Mouse (Mus musculus) left cerebral cortex, postnatal 36 days (tissue): Measurements from ENCODE around the gene Btbd16. TPM values are rescaled to one million over a fixed set of nuclear protein-coding genes. Genes with fewer than 3 reads are reported as not detected.
A peak's percentile ranks its signal among the peaks of the same experiment; 100 is the strongest.

Source experiments
- DNase-seq, 2 experiments: peaks; one replicate each; pipeline ENCODE4 v3.0.0; 2021 to 2022; ENCODE audit warnings: low spot score in 2 of 2, mixed read lengths in 1 of 2
- intact Hi-C: fragments of 180-260 bp; cut with DNase I; formaldehyde crosslinking; loops from one replicate; pipeline ENCODE4 v1.15.1; 2025
- total RNA-seq, 2 experiments: library from RNA; stranded (reverse); gene quantifications; 2 replicates each; pipeline ENCODE4 v1.2.3; 2021

The Btbd16 gene
- under 1 TPM; 0.23 to 0.37 TPM for total RNA-seq

DNA sequence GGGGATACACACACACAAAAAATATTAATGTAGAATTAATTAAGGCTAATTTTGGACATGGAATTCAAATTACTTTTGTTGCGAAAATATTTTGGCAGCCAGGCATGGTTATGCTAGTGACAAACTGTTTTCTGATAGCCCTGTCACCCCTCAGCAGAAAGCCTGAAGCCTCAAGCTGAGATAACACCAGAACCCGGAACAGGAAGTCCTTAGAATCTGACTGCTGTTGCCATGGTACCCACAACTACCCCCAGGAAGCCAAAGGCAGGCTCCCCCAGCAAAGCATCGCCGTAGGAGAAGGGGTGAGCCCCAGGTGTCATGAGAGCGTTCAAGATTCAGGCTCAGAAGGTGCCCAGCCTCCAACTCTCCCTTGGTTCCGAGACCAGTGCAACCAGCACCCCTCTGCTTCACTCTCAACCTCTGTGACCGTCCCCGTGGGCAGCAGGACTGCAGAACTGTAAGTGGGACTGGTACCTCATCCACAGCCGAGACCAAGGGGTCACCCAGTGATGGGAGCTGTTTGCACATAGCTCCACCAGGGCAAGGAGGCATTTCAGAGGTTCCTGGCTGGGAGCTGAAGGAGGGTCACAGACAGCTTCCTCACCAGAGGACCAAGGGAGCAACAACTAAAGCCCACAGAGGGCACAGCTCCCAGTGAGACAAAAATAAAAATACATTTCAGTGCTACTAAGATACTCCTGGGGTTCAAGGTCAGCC, at the start of gene Btbd16:
Gene Btbd16, plus strand, starts transcription at position 156 of the 717 bp plus-strand sequence.
- intact Hi-C loops: loop anchor here (5.0 to 10.0 kb wide), 2 partner anchors 53 to 291 kb away; no protein-coding TSS in a partner anchor
- no peak for DNase-seq

DNA sequence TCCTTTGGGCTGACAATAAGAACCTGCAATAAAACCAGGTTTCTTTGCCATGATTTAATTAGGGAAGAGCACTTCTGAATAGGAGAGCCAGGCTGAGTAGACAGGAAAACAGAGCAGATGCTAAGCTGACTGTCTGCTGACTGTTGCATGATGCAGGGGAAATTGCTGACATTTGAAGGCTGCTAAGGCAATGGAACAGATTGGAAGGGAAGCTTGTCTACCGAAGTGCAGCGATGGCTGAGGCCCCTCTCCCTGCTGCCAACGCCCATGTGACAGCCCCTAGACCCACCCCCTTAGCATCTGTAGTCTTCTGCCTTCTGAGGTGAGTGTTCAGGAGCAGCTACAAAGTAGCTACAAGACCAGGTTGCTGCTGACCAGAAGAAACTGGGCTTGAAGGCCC, 47.7 kb upstream of the Btbd16 start:
- no peak for DNase-seq
- intact Hi-C loops: no loop called here

DNA sequence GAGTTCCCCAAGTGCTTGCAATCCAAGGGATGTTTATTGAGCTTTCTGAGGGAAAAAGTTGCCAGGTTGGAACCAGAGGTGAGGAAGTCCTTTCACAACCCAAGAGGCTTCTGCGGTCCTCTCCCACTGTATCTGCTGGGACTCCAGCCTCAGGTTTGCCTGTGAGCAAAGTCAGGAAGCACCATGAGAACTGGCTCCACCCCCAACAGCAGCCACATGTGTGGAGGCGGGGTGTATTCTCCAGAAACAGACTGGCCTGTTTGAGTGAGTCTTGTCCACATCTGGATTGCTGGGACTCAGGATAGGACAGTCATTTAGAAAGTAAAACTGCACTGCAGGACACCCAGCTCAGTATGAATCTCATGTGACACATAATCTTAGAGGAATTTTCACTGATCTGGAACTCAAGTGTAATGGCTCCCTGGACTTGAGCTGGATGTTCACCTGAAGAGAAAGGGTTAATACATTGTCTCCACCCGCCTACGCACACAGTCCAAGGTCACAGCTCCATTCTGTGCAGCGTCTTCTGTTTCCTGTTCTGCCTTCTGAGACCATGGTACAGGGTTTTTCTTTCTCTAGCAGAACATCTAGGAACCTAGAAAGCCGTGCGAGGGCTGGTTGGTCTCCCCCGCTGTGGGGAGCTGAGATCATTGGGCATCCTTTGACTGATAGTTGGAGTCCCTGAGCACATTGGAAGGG, 47.0 kb upstream of the Btbd16 start:
- intact Hi-C loops: no loop called here
- DNase-seq: no peak

DNA sequence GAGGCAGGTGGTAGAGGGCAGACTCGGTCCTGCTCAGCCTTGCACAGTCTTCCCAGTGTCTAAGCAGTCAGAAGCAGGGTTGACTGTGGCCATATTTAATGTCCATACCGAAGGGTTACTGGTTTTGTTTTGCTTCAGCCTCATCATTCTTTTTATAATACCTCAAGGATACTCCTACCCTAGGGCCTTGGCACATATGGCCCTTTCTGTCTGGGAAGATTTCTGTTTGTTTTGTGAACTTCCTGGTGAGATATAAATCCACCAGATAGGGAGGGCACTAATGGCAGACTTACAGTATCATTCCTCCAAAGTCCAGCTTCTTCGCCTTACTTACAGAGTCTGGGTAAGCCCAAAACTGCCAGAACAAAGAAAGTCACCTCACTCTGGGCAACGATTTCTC, 46.3 kb upstream of the Btbd16 start:
- intact Hi-C loops: no loop called here
- DNase-seq: no peak

DNA sequence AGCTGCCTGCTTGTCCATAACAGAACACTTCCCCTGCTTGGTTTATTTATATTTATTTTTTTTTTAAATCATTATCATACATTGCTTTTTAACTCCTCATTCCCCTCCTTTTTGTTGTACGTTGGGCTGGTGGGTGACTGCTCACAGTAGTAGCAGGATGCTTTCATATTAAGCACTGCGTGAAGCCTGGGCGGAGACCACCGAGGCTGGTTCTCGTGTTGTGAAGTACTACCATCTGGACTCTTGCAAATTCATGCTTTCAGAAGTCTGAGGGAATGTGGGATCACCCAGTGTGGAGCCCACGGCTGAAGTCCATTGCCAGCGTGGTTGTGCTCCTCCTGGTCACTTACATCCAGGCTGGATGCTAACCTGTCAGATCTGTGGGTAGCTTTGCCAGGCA, 42.1 kb upstream of the Btbd16 start:
- DNase-seq: no peak
- intact Hi-C loops: no loop called here

DNA sequence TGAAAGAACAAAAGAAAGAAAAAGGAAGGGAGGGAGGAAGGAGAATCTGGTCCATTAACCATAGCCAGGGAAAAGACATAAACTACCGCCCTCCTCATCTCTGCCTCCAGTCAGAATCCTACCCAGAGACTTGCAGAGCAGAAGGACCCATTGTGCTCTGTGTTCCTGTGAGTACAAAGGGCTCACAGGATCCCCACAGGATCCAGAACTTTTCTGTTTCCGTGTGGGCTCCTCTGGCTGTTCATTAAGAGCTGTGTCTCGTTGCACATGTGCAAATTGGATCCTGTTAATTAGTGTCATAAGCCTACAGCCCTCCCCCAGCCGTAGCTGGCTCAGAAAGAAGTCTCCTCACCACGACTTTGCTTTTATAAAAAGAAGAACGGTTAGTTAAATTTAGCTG, 41.0 kb upstream of the Btbd16 start:
- no peak for DNase-seq
- intact Hi-C loops: no loop called here

DNA sequence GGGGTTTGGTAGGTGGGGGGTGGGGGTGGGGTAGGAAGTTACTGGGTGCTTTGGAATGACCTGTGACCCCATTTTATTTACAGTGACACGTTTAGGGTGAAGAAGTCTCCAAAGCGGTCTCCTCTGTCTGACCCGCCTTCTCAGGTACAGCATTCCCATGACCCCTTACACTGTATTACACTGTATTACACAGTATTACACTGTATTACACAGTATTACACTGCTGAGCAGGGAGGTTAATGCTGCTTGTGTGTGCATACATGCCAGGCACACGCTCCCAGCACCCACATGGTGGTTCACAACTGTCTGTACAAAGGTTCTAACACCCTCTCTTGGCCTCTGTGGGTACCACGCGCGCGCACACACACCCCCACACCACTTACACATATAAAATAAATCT, 40.4 kb upstream of the Btbd16 start:
- intact Hi-C loops: no loop called here
- no peak for DNase-seq

DNA sequence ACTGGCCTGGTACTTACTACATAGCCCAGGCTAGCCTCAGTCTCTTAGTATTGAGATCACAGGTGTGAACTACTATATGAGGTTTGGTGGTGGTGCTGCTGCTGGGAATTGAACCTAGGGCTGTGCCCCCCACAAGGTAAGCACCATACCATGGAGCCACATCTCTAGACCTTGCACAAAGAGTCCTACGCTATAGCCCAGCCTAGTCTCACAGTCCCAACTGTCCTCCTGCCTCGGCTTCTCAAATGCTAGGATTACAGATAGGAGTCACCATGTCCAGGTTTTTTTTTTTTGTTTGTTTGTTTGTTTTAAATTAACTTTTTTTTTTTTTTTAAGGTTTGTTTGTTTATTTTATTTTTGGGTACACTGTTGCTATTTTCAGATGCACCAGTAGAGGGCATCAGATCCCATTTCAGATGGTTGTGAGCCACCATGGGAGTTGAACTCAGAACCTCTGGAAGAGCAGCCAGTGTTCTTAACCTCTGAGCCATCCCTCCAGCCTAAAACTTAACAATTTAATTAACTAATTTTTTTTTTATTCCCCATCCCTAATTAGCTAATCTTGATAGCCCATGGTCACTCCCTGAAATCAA, 39.6 kb upstream of the Btbd16 start:
- DNase-seq: no peak
- intact Hi-C loops: no loop called here

DNA sequence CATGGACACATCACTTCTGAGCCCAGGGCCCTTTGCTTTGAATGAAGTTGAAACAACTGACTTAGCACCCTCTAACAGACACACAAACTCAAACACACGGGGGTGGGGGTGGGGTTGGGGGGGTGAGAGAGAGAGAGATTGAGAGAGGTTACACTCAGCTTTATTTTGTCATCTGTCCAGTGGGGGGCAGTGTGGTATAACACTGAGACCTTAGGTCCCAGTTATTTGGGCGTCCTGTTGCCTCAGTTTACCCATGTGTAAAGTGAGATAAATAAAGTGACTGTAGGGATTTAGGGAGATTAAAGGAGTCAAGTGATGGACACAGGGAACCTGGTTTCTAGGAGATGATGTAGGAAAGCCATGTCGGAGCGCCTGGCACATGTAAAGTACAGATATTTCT, 32.8 kb upstream of the Btbd16 start:
- DNase-seq: no peak
- intact Hi-C loops: no loop called here

DNA sequence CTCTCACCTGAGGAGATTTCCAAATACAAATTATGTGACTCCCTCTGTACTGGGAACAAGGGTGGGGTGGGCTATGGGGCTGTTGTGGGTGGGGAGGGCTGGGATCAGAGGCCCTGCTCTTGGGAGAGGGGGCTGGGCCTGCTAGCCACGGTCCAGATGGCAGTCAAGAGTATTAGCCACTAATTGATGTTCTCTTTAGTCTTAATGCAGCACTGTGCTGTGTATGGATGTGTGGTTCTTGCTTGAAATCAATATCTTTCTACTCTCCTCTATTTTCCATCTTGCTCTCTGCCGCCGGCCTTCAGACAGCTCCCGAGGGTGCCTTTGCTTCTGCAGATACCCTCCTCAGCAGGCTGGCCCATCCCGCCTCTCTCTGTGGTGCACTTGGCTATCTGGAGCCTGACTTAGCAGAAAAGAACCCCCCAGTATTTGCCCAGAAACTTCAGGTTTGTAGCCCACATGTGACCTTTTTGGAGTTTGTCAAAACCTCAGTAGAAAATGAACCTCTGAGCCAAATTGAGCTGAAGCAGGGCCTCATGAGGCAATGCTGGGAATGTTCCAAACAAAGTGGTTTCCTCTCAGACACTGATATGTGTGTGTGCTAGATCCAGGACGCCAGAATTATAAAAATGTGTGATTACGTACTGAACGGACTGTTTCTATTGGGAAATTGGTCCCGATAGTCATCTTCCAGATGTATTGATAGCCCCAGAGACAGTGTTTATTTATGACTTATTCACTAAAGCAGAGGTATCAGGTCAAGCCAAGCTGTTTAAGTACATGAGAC, 30.4 kb upstream of the Btbd16 start:
- intact Hi-C loops: no loop called here
- no peak for DNase-seq

DNA sequence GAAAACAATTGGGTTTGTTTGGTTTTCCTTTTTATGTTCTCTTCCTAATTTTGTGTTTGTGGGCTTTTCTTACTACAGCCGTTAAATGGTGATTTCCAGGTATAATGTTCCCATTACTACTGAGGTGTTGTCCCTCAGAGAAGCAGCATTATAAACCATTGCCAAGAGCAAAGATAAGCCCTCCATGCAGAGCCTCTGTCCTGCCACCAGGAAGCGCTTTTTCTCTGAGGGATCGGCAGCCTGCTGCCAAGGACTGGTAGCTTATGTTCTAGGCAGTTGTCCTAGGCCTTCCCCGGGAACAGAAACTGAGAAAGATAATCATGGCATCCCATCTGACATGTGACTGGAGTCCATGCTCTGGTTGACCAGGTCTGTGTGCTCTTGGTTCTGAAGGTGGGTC, 24.7 kb upstream of the Btbd16 start:
- intact Hi-C loops: no loop called here
- no peak for DNase-seq

DNA sequence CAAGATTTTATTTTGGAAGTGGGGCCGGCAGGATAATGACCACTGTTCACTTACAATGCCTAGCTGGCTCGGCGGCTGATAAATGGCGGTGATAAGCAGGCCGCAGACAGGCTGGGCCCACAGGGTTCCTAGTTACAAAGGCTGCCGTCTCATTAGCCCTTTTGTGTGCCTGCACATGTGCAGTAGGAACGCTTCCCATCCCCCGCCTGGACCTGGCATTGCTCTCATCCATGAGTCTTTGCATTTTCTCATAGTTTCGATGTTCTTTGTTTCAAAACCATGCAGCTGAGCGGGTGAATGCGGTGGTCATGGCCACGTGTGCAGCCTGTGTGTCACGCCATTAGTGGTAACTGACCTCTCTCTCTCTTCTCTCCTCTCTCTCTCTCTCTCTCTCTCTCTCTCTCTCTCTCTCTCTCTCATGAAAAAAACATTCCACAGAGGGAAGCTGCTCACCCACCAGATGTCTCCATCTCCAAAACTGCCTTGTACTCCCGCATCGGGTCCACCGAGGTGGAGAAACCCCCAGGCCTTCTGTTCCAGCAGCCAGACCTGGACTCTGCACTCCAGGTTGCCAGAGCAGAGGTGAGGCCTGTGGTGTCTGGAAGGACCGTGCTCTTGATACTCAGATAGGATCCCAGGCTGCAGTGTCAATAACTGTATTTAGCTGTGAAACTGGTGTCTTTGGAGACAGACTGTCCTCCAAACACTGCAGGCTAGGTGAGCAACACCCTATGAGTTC, 22.9 kb upstream of the Btbd16 start:
- intact Hi-C loops: no loop called here
- DNase-seq: no peak

DNA sequence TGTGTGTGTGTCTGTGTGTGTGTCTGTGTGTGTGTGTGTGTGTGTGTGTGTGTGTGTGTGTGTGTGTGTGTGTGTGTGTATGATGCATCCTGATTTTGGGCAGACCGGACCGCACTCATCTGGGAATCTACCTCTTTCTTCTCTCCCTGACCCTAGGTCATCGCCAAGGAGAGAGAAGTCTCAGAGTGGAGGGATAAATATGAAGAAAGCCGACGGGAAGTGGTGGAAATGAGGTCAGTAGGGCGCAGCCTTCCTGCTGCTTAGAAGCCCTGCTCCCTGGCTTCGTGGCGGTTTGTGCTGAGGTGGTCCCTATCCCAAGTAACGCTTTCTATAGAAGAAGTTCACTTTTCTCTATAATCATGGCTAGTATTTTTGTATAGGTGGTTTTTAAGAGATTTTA, 22.2 kb upstream of the Btbd16 start:
- intact Hi-C loops: no loop called here

DNA sequence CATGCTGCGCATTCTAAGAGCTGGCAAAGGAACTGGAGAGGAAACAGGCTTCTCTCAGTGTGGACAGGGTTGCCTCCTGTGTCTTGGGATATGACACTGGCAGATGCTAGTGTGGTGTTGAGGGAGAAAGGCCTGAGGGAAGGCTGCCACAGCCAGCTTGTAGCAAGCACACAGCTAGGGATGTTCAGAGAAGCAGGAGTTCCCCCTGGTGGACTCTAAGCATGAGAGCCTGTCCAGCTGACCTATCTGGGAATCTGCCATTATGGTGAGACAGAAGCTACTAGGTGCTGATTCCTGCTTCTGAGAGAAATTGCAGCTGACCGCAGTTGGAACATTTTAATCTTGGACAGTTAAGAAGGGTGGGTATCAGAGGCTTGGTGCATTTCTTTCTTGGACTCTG, 19.1 kb upstream of the Btbd16 start:
- intact Hi-C loops: no loop called here
- DNase-seq: peak in 1 of 2 experiments; percentile 17

More for the DNA sequence above, 22.2 kb upstream of the Btbd16 start:
- DNase-seq: no peak

DNA sequence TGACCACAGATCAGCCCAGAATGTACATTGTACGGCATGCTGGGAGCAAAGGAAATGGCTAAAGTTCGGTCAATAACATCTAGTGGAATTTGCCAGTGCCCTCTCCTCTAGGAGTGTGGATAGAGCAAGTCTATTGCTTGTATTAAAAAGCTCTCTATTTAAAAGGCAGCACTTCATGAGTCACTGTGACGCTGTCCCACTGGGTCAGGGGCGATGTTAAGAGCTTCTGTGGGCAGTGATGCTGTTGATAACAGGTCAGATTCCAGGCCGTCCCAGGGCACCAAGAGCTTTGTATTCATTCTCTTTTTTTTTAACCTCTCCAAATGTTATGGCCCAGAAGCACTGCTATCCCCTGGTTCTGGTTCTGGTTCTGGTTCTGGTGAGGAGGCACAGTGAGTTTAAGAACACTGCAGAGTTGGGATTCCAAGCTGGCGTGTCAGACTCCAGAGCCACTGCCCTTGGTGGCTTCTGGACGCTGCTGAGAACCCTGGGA, 17.5 kb upstream of the Btbd16 start:
- intact Hi-C loops: no loop called here
- no peak for DNase-seq

DNA sequence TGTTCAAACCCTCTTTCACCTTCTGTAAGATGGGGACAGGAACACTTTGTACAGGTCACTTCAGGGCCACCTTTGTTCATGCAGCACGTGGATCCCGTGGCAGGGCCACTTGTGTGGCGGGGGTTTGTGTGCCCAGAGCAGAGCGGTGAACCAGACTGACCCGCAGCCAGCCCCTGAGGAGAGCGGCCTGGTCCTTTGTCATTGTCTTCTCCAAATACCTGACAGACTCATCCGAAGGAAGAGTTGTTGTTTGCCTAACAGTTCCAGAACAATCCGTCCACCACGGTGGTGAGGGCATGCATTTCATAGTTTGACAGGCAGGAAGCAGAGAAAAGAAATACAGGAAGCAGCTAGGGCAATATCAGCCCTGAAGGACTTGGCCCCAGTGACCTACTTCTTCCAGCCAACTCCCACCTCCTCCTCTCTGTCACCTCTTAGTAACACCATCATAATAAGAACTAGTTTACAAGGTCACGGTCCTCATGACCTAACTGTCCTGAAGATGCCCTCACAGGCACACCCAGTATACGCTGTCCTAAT, 16.5 kb upstream of the Btbd16 start:
- no peak for DNase-seq
- intact Hi-C loops: no loop called here

DNA sequence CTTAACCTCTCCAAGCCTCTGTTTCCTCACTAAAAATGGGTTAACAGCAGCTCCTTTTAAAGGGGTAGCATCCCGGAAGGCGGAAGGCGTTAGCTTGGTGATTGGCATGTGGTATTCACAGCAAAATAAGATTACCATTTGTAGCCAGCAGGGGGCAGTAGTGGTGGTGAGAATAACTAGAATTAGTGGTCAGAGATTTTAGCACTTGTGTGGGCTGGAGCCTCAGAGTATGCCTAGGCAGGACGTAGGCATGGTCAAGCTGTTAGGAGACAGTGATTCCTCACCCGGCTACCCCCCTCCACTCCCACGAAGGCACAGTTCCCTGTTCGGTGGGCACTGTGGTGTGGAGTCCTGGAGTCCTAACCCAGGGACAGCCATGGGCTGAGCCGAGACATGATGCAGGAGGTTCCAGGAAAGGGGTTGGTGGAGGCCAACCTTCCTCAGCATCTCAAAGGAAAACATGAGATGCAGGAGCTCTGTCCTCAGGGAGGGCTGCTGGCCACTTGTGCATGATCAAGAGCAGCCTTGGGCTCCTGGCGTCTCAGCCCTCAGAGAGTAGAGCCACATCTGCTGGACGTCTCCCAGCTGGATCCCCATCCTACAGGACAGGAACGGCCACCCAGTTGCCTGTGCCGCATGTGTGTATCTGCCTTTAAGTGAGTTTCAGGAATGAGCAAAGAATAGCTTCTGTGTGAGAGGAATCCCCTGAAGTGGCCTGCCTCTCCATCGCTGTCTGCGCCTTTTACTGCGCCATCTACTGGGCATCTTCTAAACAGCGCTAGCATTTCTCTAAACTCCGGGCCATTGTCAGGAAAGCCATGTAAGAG, 11.6 kb upstream of the Btbd16 start:
- DNase-seq: peak; percentile 66 to 67
- intact Hi-C loops: loop anchor here (2.0 to 5.0 kb wide), 2 partner anchors 89 to 230 kb away; no protein-coding TSS in a partner anchor

DNA sequence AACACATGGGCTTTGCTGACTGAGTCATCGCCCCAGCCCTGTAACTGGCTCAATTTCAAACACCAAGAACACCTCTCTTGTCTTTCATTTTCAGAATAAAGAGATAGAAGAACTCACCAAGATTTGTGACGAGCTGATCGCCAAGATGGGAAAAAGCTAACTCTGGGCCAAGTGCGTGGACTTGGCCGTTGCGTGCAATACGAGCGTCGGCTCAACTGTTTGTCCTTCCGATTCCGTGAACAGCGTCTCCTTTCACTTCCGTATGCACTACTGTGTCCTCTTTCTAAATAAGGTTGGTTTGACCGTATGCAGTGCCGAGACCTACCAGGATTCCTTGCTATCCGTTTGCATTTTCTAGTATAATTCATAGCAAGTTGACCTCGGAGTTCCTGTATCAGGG, 9.7 kb upstream of the Btbd16 start:
- intact Hi-C loops: loop anchor here (5.0 kb wide), 1 partner anchor 232 kb away; no protein-coding TSS in a partner anchor
- DNase-seq: no peak
